Mouse (Mus musculus) ES-CJ7 (cell line): ENCODE measurements around the gene Galnt17.

Experiments
- DNase-seq: peaks from one replicate; pipeline ENCODE4 v3.0.0; 2011; ENCODE audit warnings: low read depth, low spot score

The Galnt17 gene

DNA sequence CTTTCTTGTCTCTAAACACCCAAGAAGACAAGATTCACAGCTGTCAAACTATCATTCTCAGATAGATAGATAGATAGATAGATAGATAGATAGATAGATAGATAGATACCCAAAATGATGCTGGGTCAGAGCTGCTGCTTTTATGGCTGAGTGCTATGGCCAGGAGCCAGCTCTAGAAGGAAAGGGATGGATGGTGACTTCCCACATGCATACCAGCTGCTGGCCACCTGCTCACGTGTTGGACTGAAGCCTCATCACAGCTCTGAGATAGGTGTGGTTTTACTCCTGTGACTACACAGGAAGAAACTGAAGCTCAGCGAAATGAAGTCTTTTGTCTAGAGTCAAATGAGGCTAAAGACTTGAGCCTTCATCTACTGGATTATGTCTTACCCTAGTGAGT lies 482.5 kb downstream of the Galnt17 start:
- no peak for DNase-seq
